Mouse (Mus musculus) C2C12 (cell line): ENCODE measurements around the gene Cldn20. TPM values are rescaled to one million over a fixed set of nuclear protein-coding genes. Genes with fewer than 3 reads are reported as not detected.

Experiments used
- H3K27me3 ChIP-seq: one replicate; pipeline ENCODE4 v1.6.1; 2011; ENCODE audit not compliant: control insufficient read depth, insufficient read depth, insufficient read length
- H3K36me3 ChIP-seq: one replicate; pipeline ENCODE4 v1.6.1; 2011; ENCODE audit not compliant: control insufficient read depth, insufficient read depth
- H3K4me3 ChIP-seq: one replicate; pipeline ENCODE4 v1.5.1; 2011; ENCODE audit warnings: mild to moderate bottlenecking, control low read depth; ENCODE audit not compliant: poor library complexity, insufficient read depth, severe bottlenecking
- H3K79me2 ChIP-seq: one replicate; pipeline ENCODE4 v1.6.1; 2011; ENCODE audit not compliant: control insufficient read depth, insufficient read depth
- H3K79me3 ChIP-seq: one replicate; pipeline ENCODE4 v1.6.1; 2011; ENCODE audit warnings: low read depth, control low read depth
- H3ac ChIP-seq: one replicate; pipeline ENCODE3; 2011; ENCODE audit warnings: low read depth; ENCODE audit not compliant: control insufficient read depth, insufficient read length
- CEBPB ChIP-seq: IDR thresholded peaks from one replicate; pipeline ENCODE4 v1.6.1; 2011; ENCODE audit warnings: low read depth, mild to moderate bottlenecking, control low read depth, moderate library complexity
- CTCF ChIP-seq: IDR thresholded peaks from one replicate; pipeline ENCODE4 v1.5.1; 2011; ENCODE audit not compliant: control insufficient read depth, insufficient read depth, insufficient read length
- FOSL1 ChIP-seq: IDR thresholded peaks from one replicate; pipeline ENCODE4 v1.8.0; 2011; ENCODE audit warnings: mild to moderate bottlenecking, low read length; ENCODE audit not compliant: poor library complexity, insufficient read depth, severe bottlenecking
- MAX ChIP-seq: IDR thresholded peaks from one replicate; pipeline ENCODE4 v1.6.1; 2011; ENCODE audit warnings: mild to moderate bottlenecking, control low read depth
- MYOD1 ChIP-seq: IDR thresholded peaks from one replicate; pipeline ENCODE4 v1.6.1; 2011; ENCODE audit warnings: low read depth; ENCODE audit not compliant: control insufficient read depth, insufficient read length
- MYOG ChIP-seq: IDR thresholded peaks from one replicate; pipeline ENCODE4 v1.6.1; 2011; ENCODE audit not compliant: control insufficient read depth, insufficient read length; ENCODE audit errors: extremely low read depth
- USF1 ChIP-seq: IDR thresholded peaks from one replicate; pipeline ENCODE4 v1.6.1; 2011; ENCODE audit warnings: low read depth, mild to moderate bottlenecking, control low read depth, moderate library complexity
- long read RNA-seq, 2 experiments: library from polyadenylated mRNA; unstranded; transcript quantifications; one replicate each; pipeline ENCODE4 v2.0.0; 2019 to 2020
- polyA plus RNA-seq: library from polyadenylated mRNA; unstranded; fragments of >200 nt; fragmentation: generic; extraction: Trizol; gene quantifications from one replicate; pipeline ENCODE4 v1.2.1, GENCODE M21; 2012; ENCODE audit warnings: missing spikeins

Gene Cldn20
- 0.12 TPM for polyA plus RNA-seq
- long read RNA-seq, experiment 1: 0 reads
- long read RNA-seq, experiment 2: 0 reads

DNA sequence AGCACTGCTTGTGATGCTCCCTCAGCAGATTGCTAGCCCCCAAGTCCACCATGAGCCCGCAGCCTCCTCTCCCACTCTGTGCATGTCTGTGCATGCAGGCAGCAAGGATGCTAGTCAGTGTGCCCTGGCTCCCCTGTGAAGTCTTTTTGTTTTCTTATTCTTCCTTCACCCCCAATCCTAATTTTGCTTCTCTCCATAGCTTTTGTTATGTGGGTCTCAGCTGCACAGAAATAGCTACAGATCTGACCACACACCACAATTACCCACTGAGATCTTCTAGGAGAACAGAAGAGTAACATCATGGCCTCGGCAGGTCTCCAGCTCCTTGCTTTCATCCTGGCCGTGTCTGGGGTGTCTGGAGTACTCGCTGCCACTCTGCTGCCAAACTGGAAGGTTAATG, at the start of gene Cldn20:
Gene Cldn20, plus strand, starts transcription at position 301 of the 400 bp plus-strand sequence.
- no peaks in the 10 kb centered on the region for H3K79me3 ChIP-seq
- H3ac ChIP-seq: no peak within 1 kb of the TSS
- H3K79me2 ChIP-seq: no peaks in the 10 kb centered on the region
- no peak for TF ChIP-seq MAX
- no peak for TF ChIP-seq MYOG
- no peak for TF ChIP-seq USF1
- no peak for TF ChIP-seq MYOD1
- no peak for TF ChIP-seq CEBPB
- no peak for TF ChIP-seq FOSL1
- TF ChIP-seq CTCF: no peak
- H3K36me3 ChIP-seq: peaks cover 20% of the 10 kb centered on the region
- no peak within 1 kb of the TSS for H3K4me3 ChIP-seq
- H3K27me3 ChIP-seq: no peaks in the 10 kb centered on the region

DNA sequence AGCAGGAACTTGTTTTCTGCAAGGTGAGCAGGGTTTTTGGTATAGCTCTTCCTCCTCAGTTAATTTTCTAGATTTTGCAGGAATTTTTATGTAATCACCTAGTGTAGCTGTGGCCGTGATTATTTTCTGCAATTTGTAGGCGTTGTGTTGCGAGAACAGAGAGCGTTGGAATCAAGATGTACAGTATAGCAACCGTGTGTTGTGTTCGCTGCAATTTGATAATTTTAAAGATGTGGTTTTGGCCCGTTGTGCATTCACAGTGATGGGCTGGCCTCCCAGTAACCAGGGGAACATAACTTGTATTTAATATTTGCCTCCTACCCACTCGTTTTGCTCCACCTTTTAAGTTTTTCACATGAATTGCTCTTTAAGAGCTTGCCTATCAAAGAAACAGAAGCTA, 49.3 kb upstream of the Cldn20 start:
- no peak overlapping the region for H3K4me3 ChIP-seq
- H3K79me2 ChIP-seq: peaks cover 5% of the 10 kb centered on the region
- H3K79me3 ChIP-seq: peaks cover 2% of the 10 kb centered on the region
- TF ChIP-seq CTCF (no peak), FOSL1 (no peak), CEBPB (no peak), USF1 (no peak), MYOG (no peak), MAX (no peak), MYOD1 (no peak)
- no peaks in the 10 kb centered on the region for H3K27me3 ChIP-seq
- no peak overlapping the region for H3ac ChIP-seq
- H3K36me3 ChIP-seq: peaks cover 85% of the 10 kb centered on the region

GRCm38 (mm10) chr17:3485851-3486250, 46.5 kb upstream of the Cldn20 start:
- Histone ChIP-seq H3K36me3 (peaks cover 79% of the 10 kb centered on the region), H3K27me3 (no peaks in the 10 kb centered on the region), H3K79me3 (no peaks in the 10 kb centered on the region), H3K79me2 (no peaks in the 10 kb centered on the region), H3K4me3 (no peak overlapping the region), H3ac (no peak overlapping the region)
- no peak for TF ChIP-seq MAX
- TF ChIP-seq CTCF: no peak
- no peak for TF ChIP-seq USF1
- TF ChIP-seq FOSL1: no peak
- TF ChIP-seq MYOD1: no peak
- no peak for TF ChIP-seq MYOG
- no peak for TF ChIP-seq CEBPB

DNA sequence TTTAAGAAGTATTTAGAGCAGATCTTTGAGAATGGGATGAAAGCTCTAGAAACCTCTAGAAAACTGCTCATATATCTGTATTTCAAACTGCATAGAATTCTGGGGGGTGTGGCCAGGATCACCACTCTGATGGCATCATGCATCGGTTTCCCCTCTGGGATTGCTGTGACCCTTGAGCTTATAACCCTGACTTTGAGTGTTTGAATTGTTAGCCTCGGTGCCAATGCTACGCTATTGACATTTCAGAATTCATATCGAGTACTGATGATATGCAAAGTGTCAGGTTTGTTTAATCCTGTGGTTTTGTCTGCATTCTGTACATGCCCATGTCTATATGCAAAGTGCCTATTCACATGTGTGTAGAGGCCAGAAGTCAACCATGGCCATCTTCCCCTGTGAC, 45.1 kb upstream of the Cldn20 start:
- H3K4me3 ChIP-seq: no peak overlapping the region
- H3K79me2 ChIP-seq: no peaks in the 10 kb centered on the region
- no peak overlapping the region for H3ac ChIP-seq
- peaks cover 76% of the 10 kb centered on the region for H3K36me3 ChIP-seq
- TF ChIP-seq CTCF: no peak
- no peaks in the 10 kb centered on the region for H3K79me3 ChIP-seq
- no peaks in the 10 kb centered on the region for H3K27me3 ChIP-seq

GRCm38 (mm10) chr17:3487721-3488601, 44.4 kb upstream of the Cldn20 start:
- H3ac ChIP-seq: no peak overlapping the region
- no peaks in the 10 kb centered on the region for H3K79me3 ChIP-seq
- TF ChIP-seq MYOG (no peak), MYOD1 (no peak), FOSL1 (no peak)
- H3K4me3 ChIP-seq: no peak overlapping the region
- no peaks in the 10 kb centered on the region for H3K79me2 ChIP-seq
- H3K27me3 ChIP-seq: no peaks in the 10 kb centered on the region
- H3K36me3 ChIP-seq: peaks cover 76% of the 10 kb centered on the region

- Histone ChIP-seq H3K79me3 (no peaks in the 10 kb centered on the region), H3ac (no peak overlapping the region), H3K4me3 (no peak overlapping the region), H3K79me2 (no peaks in the 10 kb centered on the region), H3K36me3 (peaks cover 70% of the 10 kb centered on the region), H3K27me3 (no peaks in the 10 kb centered on the region)
- TF ChIP-seq MAX (no peak), CTCF (no peak), FOSL1 (no peak), USF1 (no peak), CEBPB (no peak), MYOD1 (no peak), MYOG (no peak)
Observed at GRCm38 (mm10) chr17:3490216-3490895, 42.0 kb upstream of the Cldn20 start.
